Mouse (Mus musculus) G1E-ER4 (cell line): Measurements from ENCODE around the gene Lrrn2. TPM values are rescaled to one million over a fixed set of nuclear protein-coding genes. Genes with fewer than 3 reads are reported as not detected.

Experiments used
- GATA1 ChIP-seq: IDR thresholded peaks from one replicate; pipeline ENCODE4 v1.8.0; 2012; ENCODE audit warnings: low read length, inconsistent platforms
- polyA plus RNA-seq: library from polyadenylated mRNA; stranded (reverse); fragments of >175 nt; gene quantifications from 2 replicates; pipeline ENCODE4 v1.2.3, GENCODE M21; 2012

The Lrrn2 gene
- polyA plus RNA-seq, 1 experiment, result not detected

DNA sequence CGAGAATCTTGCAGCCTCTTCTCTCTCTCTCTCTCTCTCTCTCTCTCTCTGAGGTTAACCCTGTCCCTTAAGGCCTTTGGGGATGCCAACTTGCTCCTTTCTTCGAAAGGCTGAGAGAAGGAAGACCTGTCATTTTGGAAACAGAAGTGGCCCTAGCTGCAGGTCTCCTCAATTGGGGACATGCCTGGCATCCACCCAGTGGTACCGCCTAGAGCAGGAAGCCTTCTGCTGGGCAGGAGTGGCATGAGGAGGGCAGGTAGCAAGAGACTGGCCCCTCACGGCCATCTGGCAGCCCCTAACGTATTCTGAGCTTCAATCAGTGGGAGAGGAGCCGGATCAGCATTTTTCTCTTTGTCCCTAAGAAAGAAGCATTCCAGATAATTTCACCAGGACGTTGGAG, 9.7 kb upstream of the Lrrn2 start:
- no peak for TF ChIP-seq GATA1

DNA sequence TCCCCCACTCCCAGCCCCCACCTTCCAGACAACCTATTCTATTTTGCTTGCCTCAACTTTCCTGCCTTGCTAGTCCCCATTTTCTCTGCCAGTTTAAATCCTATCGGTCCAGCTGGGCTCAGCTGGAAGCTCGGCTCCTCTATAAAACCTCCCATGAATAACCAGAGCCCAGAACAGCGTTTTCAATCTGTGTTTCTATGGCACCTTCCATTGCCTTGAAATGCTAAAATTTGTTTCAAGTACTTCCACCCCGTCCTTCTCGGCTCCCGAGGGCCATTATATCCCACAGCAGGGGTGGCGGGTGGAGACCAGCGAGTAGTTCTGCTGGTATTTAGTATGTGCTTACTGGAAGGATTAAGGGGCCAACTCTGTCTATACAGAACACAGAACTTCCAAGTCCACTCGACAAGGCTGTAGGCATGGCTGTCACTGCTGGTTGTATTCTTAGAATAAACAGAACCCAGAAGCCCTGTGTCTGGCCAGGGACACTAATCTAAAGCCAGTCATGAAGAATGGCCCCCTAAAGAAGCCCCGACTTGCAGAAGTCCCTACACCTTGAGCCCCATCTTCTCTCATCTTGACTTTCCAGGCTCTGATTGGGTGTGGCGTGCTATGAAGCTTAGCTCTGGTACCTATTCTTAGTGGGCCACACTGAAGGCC, 992 bp upstream of the Lrrn2 start:
- no peak for TF ChIP-seq GATA1

GRCm38 (mm10) chr1:132879801-132880160, 292 bp upstream of the Lrrn2 start:
- TF ChIP-seq GATA1, result no peak

- no peak for TF ChIP-seq GATA1
Observed at GRCm38 (mm10) chr1:132881041-132881761, 1.1 kb downstream of the Lrrn2 start.

GRCm38 (mm10) chr1:132881836-132882235, 1.8 kb downstream of the Lrrn2 start:
- TF ChIP-seq GATA1, result no peak

GRCm38 (mm10) chr1:132885701-132886100, 5.6 kb downstream of the Lrrn2 start:
- no peak for TF ChIP-seq GATA1

DNA sequence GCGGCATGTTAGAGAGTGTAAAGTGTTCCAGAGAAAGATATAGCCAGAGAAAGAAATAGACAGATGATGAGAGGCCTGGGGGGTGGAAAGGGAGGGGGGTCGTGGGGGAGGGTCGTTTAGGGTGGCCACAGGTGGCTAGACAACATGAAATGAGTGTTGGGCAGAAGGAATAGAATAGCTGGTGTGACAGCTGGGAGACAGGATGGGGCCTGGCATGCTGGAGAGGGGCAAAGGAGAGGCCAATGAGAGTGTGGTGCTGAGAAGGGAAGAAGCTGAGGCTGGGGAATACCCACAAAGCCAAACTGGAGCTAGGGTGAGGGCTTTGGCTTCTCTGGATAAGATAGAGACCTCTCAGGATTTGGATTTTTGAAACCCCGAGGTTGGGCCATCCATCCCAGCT, 6.6 kb downstream of the Lrrn2 start:
- TF ChIP-seq GATA1, result no peak

- TF ChIP-seq GATA1, result no peak
Observed at GRCm38 (mm10) chr1:132888811-132889210, 8.7 kb downstream of the Lrrn2 start.

DNA sequence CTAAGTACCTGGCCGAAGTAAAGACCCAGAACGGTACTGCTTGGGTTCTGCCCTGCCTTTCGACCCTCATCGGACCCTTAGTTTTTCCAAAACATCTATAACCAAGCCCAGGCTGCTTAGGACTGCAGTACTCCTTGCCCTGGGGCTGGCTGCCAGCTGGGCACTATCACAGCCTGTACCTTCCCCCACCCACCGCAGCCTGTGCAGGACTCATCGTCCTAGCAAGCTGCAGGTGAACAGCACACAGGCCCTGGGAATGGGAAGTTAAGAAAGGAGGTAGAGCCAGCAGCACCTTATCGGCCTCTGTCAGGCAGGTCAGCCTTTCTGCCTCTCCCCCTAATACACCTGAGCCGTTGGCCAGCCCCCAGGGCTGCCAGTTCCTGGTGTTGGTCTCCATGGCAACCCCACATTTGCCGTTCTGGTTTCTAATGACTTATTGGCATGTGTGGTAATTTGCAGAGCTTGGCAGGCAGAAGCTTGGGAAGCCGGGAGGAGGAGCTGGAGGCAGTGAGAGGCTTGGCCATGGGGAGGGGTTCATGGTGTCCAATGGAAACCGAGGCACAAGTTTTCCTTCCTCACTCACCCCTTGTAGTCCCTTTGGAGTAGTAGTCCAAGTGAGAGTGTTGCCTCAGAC, 10.2 kb downstream of the Lrrn2 start:
- TF ChIP-seq GATA1, result no peak

DNA sequence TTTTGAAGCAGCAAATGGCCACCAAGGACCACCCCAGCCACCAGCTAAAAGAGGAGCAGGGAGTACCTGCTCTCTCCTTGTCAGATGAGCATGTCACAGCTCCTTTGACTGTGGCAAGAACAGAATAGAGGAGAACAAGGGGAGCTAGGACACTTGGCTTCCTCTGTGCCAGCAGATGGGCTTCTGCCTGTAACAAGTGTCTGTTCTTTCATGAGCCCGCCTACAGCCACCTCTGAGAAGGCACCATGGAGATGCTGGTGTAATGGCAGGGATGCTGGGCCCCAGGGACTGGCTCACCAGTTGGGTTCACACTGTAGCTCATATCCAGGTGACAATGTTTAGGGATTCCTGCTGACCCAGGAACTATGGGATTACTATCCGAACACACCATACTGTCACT, 12.0 kb downstream of the Lrrn2 start:
- no peak for TF ChIP-seq GATA1

DNA sequence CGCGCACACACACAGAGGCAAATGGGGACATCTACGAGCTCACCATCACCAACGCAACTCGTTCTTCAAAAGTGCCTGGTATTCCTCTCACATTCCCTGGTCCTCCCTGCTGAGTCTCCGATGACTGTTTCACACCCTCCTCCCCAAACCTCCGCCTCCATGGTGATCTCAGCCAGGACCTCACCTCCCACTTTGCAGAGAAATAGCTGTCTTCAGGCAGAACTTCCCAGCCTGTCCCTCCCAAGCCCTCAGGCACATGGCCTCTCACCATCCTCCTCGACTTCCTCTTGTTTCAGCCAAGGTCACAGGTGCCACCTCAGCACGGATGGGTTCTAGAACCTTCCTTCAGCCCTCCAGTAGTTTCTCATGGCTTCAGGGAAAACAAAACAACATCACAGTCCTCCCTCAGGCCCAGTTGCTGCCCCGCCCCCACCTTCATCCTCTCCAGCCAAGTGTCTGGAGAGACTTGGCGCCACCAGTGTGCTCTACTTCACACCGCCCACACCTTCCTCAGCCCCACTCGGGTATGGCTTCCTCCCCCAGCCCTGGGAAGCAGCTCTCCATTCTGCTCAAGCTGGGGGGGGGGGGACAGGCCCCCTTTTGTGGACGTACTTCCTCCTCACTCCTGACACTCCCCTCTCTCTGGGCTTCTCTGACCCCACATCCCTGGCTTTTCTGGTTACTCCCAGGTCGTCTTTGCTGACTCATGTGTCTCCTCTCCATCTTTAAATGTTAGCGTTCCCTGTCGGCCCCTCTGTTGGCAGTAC, 13.4 kb downstream of the Lrrn2 start:
- TF ChIP-seq GATA1, result no peak

- no peak for TF ChIP-seq GATA1
Observed at GRCm38 (mm10) chr1:132899029-132899428, 19.0 kb downstream of the Lrrn2 start.

DNA sequence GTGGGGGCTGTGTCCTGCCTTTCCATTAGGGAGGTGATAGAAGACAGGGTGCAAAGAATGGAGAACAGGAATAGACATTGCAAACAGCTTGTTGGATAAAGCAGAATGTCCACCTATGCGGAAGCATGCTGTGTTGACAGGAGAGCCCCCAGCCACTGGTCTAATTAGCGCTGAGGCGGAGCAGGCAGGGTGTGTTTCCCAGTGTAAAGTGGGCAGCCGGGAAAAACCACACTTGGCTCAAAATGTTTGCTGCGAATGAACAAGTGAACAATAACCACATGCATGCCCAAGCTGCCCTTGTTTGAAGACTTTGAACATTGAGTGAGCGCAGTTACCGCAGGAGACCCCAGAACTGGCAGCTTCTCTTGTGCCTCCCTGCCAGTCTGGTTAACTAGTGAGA, 19.6 kb downstream of the Lrrn2 start:
- no peak for TF ChIP-seq GATA1

- no peak for TF ChIP-seq GATA1
Observed at GRCm38 (mm10) chr1:132900945-132901344, 20.9 kb downstream of the Lrrn2 start.

- TF ChIP-seq GATA1, result no peak
Observed at GRCm38 (mm10) chr1:132903519-132903918, 23.4 kb downstream of the Lrrn2 start.

DNA sequence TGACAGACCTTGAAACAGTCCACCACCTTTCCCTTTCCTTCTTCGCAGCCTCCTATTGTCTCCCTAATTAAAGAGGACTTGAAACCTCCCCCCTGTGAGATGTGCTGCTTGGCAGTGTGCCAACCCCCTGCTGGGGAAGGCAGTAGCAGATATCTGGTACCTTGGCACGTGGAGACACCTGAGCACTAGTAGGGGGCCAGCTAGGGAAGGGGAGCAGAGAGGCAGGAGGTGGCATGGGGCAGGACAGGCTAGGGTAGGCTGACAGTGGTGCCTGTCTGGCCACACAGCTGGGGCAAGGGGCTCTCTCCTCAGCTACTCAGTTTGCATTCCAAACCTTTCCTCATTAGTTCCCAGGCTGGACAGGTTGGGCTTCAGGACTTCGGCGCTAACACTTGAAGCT, 29.0 kb downstream of the Lrrn2 start:
- no peak for TF ChIP-seq GATA1
